Mouse (Mus musculus) G1E (cell line): Measurements from ENCODE around the gene Vapa. TPM values are rescaled to one million over a fixed set of nuclear protein-coding genes. Genes with fewer than 3 reads are reported as not detected.

Source experiments
- ATAC-seq: 2 replicates; pipeline ENCODE4 v1.8.0; 2016; ENCODE audit warnings: mild to moderate bottlenecking; ENCODE audit not compliant: insufficient number of reproducible peaks, poor library complexity, low FRiP score, severe bottlenecking; ENCODE audit errors: extremely low read depth
- DNase-seq: peaks from one replicate; pipeline ENCODE4 v3.0.0; 2012; ENCODE audit warnings: low spot score
- H3K27me3 ChIP-seq: 2 replicates; pipeline ENCODE4 v1.6.1; 2012; ENCODE audit warnings: mild to moderate bottlenecking, low read length, inconsistent platforms; ENCODE audit not compliant: insufficient read depth
- H3K36me3 ChIP-seq: replicated peaks from 2 replicates; pipeline ENCODE3; 2012; ENCODE audit warnings: mild to moderate bottlenecking, inconsistent platforms
- H3K4me1 ChIP-seq: 2 replicates; pipeline ENCODE4 v1.6.1; 2012; ENCODE audit warnings: low read depth, low read length, inconsistent platforms, mixed read lengths; ENCODE audit not compliant: insufficient read depth
- H3K4me3 ChIP-seq: 2 replicates; pipeline ENCODE4 v1.5.1; 2012; ENCODE audit warnings: low read depth, mild to moderate bottlenecking, inconsistent platforms, low read length, moderate library complexity, mixed read lengths
- H3K9me3 ChIP-seq: replicated peaks from 2 replicates; pipeline ENCODE4 v1.6.1; 2012; ENCODE audit warnings: inconsistent platforms
- CTCF ChIP-seq: IDR thresholded peaks from 2 replicates; pipeline ENCODE4 v1.5.1; 2012; ENCODE audit warnings: low read depth, low read length, inconsistent platforms, mixed read lengths
- GATA1 ChIP-seq: IDR thresholded peaks from 2 replicates; pipeline ENCODE4 v1.6.1; 2012; ENCODE audit warnings: borderline replicate concordance, low read length, inconsistent platforms, mixed read lengths
- GATA2 ChIP-seq: IDR thresholded peaks from 2 replicates; pipeline ENCODE4 v1.6.1; 2012; ENCODE audit warnings: low read depth, low read length, inconsistent platforms, borderline replicate concordance
- POLR2AphosphoS5 ChIP-seq: IDR thresholded peaks from 2 replicates; pipeline ENCODE4 v1.6.1; 2012; ENCODE audit warnings: low read depth, low read length, inconsistent platforms; ENCODE audit not compliant: insufficient replicate concordance
- TAL1 ChIP-seq: conservative IDR thresholded peaks from 2 replicates; pipeline ENCODE4 v1.6.1; 2012; ENCODE audit warnings: low read depth, low read length, inconsistent platforms, mixed read lengths
- polyA plus RNA-seq: library from polyadenylated mRNA; stranded (reverse); fragments of >175 nt; gene quantifications from 2 replicates; pipeline ENCODE4 v1.2.3, GENCODE M21; 2012
- total RNA-seq, 2 experiments: library from RNA; stranded (forward) in 1 of 2; stranded (reverse) in 1 of 2; fragments of 200-1000 nt in 1 of 2; fragments of >200 nt in 1 of 2; fragmentation: Nextera tagmentation in 1 of 2; gene quantifications; 2 replicates each; pipeline ENCODE4 v1.2.3; 2014 to 2017

Gene Vapa
- total and polyA plus RNA-seq, 3 experiments: 130 to 174 (median 148) TPM

DNA sequence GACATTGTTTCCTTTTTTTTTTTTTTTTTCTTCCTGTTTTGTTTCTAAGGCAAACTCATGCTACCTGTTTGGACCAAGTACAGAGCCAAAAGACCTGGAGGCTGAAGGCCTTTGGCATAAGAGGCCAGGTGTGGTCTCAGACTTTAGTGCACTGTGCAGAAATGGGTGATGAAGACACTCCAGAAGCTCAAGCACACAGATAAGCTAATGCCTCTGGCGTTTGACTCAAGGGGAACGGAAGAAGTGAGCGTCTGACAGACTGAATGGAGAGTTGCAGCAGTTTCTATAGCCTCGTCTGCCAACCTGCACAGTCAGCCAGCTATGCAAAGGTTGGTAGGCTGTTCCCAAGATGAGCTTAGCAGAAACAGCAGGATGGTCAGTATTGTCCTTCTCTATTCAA is 42.3 kb upstream of the Vapa start:
- no peak for TF ChIP-seq POLR2AphosphoS5
- TF ChIP-seq GATA1: no peak
- no peak for TF ChIP-seq CTCF
- no peak for TF ChIP-seq GATA2
- no peak for TF ChIP-seq TAL1
- ATAC-seq: no peak

DNA sequence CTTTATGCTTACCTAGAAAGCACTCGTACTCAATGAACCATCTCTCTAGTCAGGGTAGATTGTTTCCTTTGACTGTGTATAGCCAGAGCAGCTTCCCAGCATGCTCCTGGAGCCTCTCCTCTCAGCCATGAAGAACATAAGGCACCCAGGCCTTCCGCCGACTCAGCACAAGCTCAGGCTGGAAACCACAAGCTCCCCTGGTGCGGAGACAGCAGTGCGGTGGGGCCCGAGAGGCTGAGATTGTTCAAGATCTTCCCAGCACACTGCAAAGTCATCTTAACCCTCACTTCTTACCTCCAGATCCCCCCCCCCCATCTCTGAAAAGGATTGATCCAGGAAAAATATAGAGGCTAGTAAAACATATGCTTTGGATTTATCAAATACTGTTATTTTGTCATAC is 37.2 kb upstream of the Vapa start:
- no peak for ATAC-seq
- no peaks in the 10 kb centered on the region for H3K9me3 ChIP-seq

More for the DNA sequence above, 42.3 kb upstream of the Vapa start:
- no peak for DNase-seq
- Histone ChIP-seq H3K36me3 (no peaks in the 10 kb centered on the region), H3K27me3 (peaks cover 9% of the 10 kb centered on the region; the same call in 1 of the 2 replicates), H3K9me3 (no peaks in the 10 kb centered on the region), H3K4me1 (no peaks in the 10 kb centered on the region; the same call in 1 of the 2 replicates), H3K4me3 (no peak overlapping the region)

DNA sequence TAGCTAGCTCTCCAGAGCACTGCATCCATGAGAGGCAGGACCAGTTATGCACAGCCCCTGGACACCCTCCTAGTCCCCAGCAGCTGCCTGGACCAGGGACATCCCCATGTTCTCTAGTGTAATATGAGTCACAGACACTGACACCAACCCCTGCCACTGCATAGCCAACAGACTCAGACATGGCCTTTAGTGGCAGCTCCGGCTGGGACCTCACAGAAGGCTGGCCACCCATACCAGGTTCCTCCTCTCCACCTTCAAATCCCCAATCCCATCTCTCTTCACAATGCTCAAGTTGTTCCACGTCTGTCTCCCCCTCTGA is 35.8 kb upstream of the Vapa start:
- Histone ChIP-seq H3K36me3 (no peaks in the 10 kb centered on the region), H3K4me1 (no peaks in the 10 kb centered on the region; the same call in 1 of the 2 replicates), H3K27me3 (peaks cover 10% of the 10 kb centered on the region; the same call in 1 of the 2 replicates), H3K9me3 (no peaks in the 10 kb centered on the region), H3K4me3 (no peak overlapping the region)
- no peak for DNase-seq
- TF ChIP-seq POLR2AphosphoS5 (no peak), TAL1 (no peak), GATA2 (no peak), GATA1 (no peak), CTCF (no peak)
- no peak for ATAC-seq

More for the DNA sequence above, 37.2 kb upstream of the Vapa start:
- Histone ChIP-seq H3K4me3 (no peak overlapping the region), H3K36me3 (no peaks in the 10 kb centered on the region), H3K4me1 (no peaks in the 10 kb centered on the region; the same call in 1 of the 2 replicates), H3K27me3 (peaks cover 16% of the 10 kb centered on the region; the same call in 1 of the 2 replicates)
- TF ChIP-seq GATA1 (no peak), CTCF (no peak), TAL1 (no peak), POLR2AphosphoS5 (no peak), GATA2 (no peak)
- DNase-seq: no peak

DNA sequence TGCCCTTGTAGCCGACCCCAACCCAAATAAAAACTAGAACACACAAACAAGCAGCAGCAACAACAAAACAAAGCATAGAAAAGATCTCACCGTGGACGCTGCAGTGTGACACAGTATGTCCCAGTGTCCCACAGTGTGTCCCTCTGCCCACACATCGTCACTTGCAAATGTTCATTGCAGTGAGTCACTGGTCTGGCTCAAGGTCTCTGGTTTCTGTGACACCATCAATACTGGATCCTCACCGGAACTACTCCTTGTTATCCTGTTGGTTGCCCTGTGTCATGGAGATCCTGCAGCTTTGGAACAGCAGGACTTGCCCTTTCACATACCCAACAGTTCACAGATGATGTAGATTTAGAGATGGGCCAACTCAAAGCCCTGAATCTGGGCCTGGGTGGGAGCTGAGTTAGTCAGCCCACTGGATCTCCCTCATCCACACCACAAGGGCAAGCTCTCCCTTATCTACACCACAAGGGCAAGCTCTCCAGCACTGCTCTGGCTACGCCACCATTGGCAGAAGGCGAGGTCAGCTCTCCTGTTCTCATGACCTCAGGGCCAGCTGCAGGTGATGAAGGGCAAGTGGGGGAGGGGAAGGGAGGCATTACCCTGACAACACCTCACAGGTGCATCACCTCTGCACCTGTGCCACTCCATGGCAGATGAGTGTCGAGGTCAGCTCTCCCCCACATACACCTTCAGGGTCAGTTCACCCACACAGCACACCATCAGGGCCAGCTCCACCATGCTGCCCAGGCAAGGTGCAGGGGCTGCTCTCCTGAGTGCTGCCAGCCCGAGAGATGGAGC is 35.2 kb upstream of the Vapa start:
- TF ChIP-seq GATA2: no peak
- no peak for TF ChIP-seq POLR2AphosphoS5
- no peak for TF ChIP-seq TAL1
- TF ChIP-seq CTCF: no peak
- TF ChIP-seq GATA1: no peak
- Histone ChIP-seq H3K36me3 (no peaks in the 10 kb centered on the region), H3K4me3 (no peak overlapping the region), H3K4me1 (no peaks in the 10 kb centered on the region; the same call in 1 of the 2 replicates), H3K27me3 (peaks cover 9% of the 10 kb centered on the region; the same call in 1 of the 2 replicates), H3K9me3 (no peaks in the 10 kb centered on the region)
- DNase-seq: no peak
- no peak for ATAC-seq

DNA sequence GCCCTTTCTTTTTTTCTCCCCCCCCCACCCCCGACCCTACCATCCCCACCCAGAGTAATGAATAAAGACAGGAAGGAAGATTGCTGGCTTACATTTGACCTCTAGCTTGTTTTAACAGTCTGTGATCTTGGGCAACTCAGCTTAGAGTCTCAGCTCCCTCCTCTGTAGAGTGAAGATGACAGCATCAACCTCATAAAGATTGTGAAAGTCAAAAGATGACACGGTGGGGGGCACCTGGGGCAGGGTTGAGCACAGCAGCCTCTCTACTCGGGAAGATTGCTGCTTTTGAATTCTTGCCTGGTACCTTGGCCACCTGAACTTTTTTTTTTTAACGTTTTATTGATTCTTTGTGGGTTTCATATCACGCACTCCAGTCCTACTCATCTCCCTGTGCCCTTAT is 34.6 kb upstream of the Vapa start:
- no peak overlapping the region for H3K4me3 ChIP-seq
- no peaks in the 10 kb centered on the region for H3K9me3 ChIP-seq
- DNase-seq (no peak), ATAC-seq (no peak)
- H3K4me1 ChIP-seq: no peaks in the 10 kb centered on the region; the same call in 1 of the 2 replicates
- TF ChIP-seq TAL1: no peak
- TF ChIP-seq POLR2AphosphoS5: no peak
- TF ChIP-seq CTCF: no peak
- TF ChIP-seq GATA2: no peak
- peaks cover 9% of the 10 kb centered on the region; the same call in 1 of the 2 replicates for H3K27me3 ChIP-seq
- no peaks in the 10 kb centered on the region for H3K36me3 ChIP-seq

DNA sequence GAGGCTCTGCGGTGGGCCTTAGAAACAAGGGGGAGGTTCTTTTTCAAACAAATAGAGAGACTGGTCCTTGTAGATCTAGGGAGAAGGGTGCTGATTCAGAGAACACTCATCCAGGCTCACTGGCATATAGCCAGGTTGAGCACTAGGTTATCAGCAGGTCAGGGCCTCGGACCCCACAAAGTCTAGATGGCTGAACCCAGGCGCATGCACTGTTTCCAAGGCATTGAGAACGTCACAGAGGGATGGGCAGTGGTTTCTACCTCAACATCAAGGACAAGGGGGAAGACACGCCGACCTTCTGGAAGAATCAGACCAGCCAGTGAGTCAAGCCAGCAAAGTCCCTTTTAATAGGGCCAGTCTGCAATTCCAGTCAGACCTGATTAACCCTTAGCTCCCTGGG is 33.9 kb upstream of the Vapa start:
- DNase-seq: no peak
- H3K4me1 ChIP-seq: no peaks in the 10 kb centered on the region; the same call in 1 of the 2 replicates
- ATAC-seq: no peak
- no peaks in the 10 kb centered on the region for H3K36me3 ChIP-seq
- TF ChIP-seq GATA2: no peak
- no peak for TF ChIP-seq TAL1
- TF ChIP-seq GATA1: no peak
- TF ChIP-seq CTCF: no peak
- no peak overlapping the region for H3K4me3 ChIP-seq
- H3K9me3 ChIP-seq: no peaks in the 10 kb centered on the region
- peaks cover 9% of the 10 kb centered on the region; the same call in 1 of the 2 replicates for H3K27me3 ChIP-seq
